Mouse (Mus musculus) embryonic facial prominence, embryonic 14.5 days (tissue): Measurements from ENCODE around the gene Psmd11. TPM values are rescaled to one million over a fixed set of nuclear protein-coding genes. Genes with fewer than 3 reads are reported as not detected.
A peak's percentile ranks its signal among the peaks of the same experiment; 100 is the strongest.
"Not testable (repeated sequence)": the region's sequence is repeated elsewhere in the genome, so short reads cannot be mapped to it uniquely, and the experiment has no call there.

Source experiments
- ATAC-seq: fragments of 200-750 bp; cut with Nextera tagmentation; 2 replicates; pipeline ENCODE4 v1.8.0; 2017; ENCODE audit warnings: low read depth, moderate number of reproducible peaks, moderate TSS enrichment
- DNase-seq: peaks from one replicate; pipeline ENCODE4 v3.0.0-alpha.2; 2015; ENCODE audit warnings: low spot score
- H3K27ac ChIP-seq: fragments of 300-500 bp; sonication (generic); replicated peaks from 2 replicates; pipeline ENCODE4 v1.5.1; 2014; ENCODE audit warnings: low read depth, mild to moderate bottlenecking, low read length, moderate library complexity
- H3K27me3 ChIP-seq: fragments of 300-500 bp; sonication (generic); replicated peaks from 2 replicates; pipeline ENCODE4 v1.6.1; 2014; ENCODE audit warnings: low read length; ENCODE audit not compliant: control insufficient read depth, insufficient read depth
- H3K36me3 ChIP-seq: fragments of 300-500 bp; sonication (generic); 2 replicates; pipeline ENCODE4 v1.6.1; 2014; ENCODE audit warnings: low read length, mixed read lengths; ENCODE audit not compliant: control insufficient read depth, insufficient read depth
- H3K4me1 ChIP-seq: fragments of 300-500 bp; sonication (generic); 2 replicates; pipeline ENCODE4 v1.6.1; 2014; ENCODE audit warnings: antibody characterized with exemption, low read length; ENCODE audit not compliant: control insufficient read depth, insufficient read depth
- H3K4me2 ChIP-seq: fragments of 300-500 bp; sonication (generic); 2 replicates; pipeline ENCODE4 v1.6.1; 2014; ENCODE audit warnings: low read depth, mild to moderate bottlenecking, low read length, moderate library complexity, mixed read lengths
- H3K4me3 ChIP-seq: fragments of 300-500 bp; sonication (generic); 2 replicates; pipeline ENCODE4 v1.5.1; 2014; ENCODE audit warnings: low read depth, mild to moderate bottlenecking, low read length
- H3K9ac ChIP-seq: fragments of 300-500 bp; sonication (generic); 2 replicates; pipeline ENCODE4 v1.6.1; 2014; ENCODE audit warnings: low read depth, mild to moderate bottlenecking, low read length, moderate library complexity, mixed read lengths
- H3K9me3 ChIP-seq: fragments of 300-500 bp; sonication (generic); 2 replicates; pipeline ENCODE4 v1.6.1; 2016; ENCODE audit warnings: low read length; ENCODE audit not compliant: control insufficient read depth
- whole genome bisulfite sequencing: fragments of 180-500 bp; shearing (Covaris S2); extraction: QIAGEN DNeasy Blood & Tissue Kit; methylation state at CpG from one replicate; pipeline ENCODE4 v1.1.7; 2014; 5-methylcytosine and 5-hydroxymethylcytosine counted together
- polyA plus RNA-seq: library from polyadenylated mRNA; unstranded; fragments of >200 nt; fragmentation: Nextera tagmentation; extraction: Ambion mirVana; gene quantifications from 2 replicates; pipeline ENCODE4 v1.2.1, GENCODE M21; 2014

The Psmd11 gene
- polyA plus RNA-seq: 264 and 294 TPM in 2 replicates

GRCm38 (mm10) chr11:80428381-80429008 lies at the start of gene Psmd11:
Psmd11 (plus strand) TSS chr11:80428615.
- ATAC-seq (peak; percentile 100), DNase-seq (peak; percentile 99)
- Histone ChIP-seq H3K4me3 (peak within 1 kb of the TSS; percentile 94), H3K4me1 (peaks cover 7% of the 10 kb centered on the region; the same call in 1 of the 2 replicates), H3K4me2 (peak within 1 kb of the TSS; percentile 81), H3K9me3 (no peaks in the 10 kb centered on the region), H3K27ac (peak within 1 kb of the TSS; percentile 87), H3K27me3 (no peaks in the 10 kb centered on the region), H3K9ac (peak within 1 kb of the TSS; percentile 95), H3K36me3 (peaks cover 18% of the 10 kb centered on the region)
- WGBS: under 1% methylated on average over 36 of the region's 58 CpGs

DNA sequence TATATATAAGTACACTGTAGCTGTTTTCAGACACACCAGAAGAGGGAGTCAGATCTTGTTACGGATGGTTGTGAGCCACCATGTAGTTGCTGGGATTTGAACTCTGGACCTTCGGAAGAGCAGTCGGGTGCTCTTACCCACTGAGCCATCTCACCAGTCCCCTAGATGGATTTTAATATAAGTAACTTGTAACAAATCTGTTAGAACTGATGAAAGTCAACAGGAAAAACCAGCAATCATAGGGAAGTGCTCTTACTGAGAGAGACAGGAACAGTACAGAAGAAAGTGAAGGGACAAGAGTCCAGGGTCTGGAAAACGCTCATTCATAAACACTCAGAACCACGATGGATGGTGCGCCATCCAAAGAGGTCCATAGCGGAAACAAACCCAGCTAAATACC lies 49.2 kb upstream of the Psmd11 start:
- H3K4me3 ChIP-seq, H3K27ac ChIP-seq, ATAC-seq, H3K27me3 ChIP-seq, DNase-seq, H3K9ac ChIP-seq, H3K4me1 ChIP-seq, H3K4me2 ChIP-seq, H3K9me3 ChIP-seq, H3K36me3 ChIP-seq: not testable (repeated sequence)
- WGBS: 87% methylated on average over 7 of the region's 7 CpGs

DNA sequence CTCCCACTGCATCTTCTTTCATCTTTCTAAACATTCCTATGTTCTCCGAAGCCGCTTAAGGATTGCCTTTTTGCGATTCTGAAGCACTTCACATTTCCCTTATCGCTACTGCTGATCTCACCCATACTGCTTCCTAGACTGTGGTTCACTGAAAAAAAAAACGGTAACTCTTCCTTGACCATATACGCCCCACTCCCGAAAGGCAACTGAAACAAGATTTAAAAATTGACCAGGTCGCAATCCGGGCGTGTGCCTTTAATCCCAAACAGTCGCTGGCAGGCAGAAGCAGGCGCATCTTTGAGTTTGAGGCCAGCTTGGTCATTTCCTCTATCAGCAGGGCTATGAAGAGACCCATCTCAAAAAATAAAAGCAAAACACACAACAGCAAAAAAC lies 45.8 kb upstream of the Psmd11 start:
- peak overlapping the region; percentile 94 for H3K27ac ChIP-seq
- ATAC-seq: peak; percentile 7; the same call in 1 of the 2 replicates
- H3K36me3 ChIP-seq: peaks cover 31% of the 10 kb centered on the region
- H3K27me3 ChIP-seq: no peaks in the 10 kb centered on the region
- DNase-seq: peak; percentile 38
- peak overlapping the region; percentile 98 for H3K4me3 ChIP-seq
- no peaks in the 10 kb centered on the region for H3K9me3 ChIP-seq
- peak overlapping the region; percentile 77 for H3K4me2 ChIP-seq
- H3K9ac ChIP-seq: peak overlapping the region; percentile 99
- peaks cover 26% of the 10 kb centered on the region for H3K4me1 ChIP-seq
- WGBS: 5% methylated on average over 12 of the region's 12 CpGs

DNA sequence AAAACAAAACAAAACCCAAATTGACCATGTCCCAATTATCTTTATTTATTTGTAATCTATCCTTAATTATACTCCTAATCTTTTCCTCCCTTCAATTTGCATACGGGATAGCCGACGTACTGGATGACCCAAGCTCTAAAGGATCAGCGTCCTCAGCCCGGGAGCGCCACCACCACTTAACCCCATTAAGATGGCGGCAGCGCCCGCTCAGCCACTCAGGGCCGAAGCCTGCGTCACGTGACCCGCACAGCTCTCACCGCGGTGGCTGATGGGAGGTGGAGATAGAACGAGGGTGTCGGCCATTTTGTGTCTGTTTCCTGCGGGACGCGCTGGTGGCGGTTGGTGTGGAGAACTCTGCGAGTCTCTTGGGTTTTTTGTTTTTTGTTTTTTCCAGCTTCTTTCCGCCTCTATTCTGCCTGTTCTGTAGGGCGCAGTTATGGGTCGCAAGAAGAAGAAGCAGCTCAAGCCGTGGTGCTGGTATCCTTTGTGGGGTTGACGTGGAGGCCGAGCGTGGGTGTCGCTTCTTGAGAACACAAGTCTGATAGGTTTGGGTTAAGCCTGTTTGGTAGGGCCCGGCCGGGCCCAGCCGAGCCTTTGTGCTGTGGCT lies 45.3 kb upstream of the Psmd11 start, which contains the start of gene Zfp207:
Gene Zfp207 (plus strand): TSS at position 261 of the 607 bp plus-strand sequence.
- under 1% methylated on average over 33 of the region's 33 CpGs for WGBS
- peak; percentile 99 for DNase-seq
- Histone ChIP-seq H3K27ac (peak within 1 kb of the TSS; percentile 94), H3K4me3 (peak within 1 kb of the TSS; percentile 98), H3K36me3 (peaks cover 36% of the 10 kb centered on the region), H3K27me3 (no peaks in the 10 kb centered on the region), H3K9ac (peak within 1 kb of the TSS; percentile 99), H3K4me2 (peak within 1 kb of the TSS; percentile 96), H3K4me1 (peaks cover 26% of the 10 kb centered on the region), H3K9me3 (no peaks in the 10 kb centered on the region)
- ATAC-seq: peak; percentile 96

- DNase-seq: peak; percentile 30
- ATAC-seq: peak; percentile 13; the same call in 1 of the 2 replicates
- 0% methylated on average over 20 of the region's 20 CpGs for WGBS
- Histone ChIP-seq H3K4me2 (peak overlapping the region; percentile 96), H3K9me3 (no peaks in the 10 kb centered on the region), H3K27me3 (no peaks in the 10 kb centered on the region), H3K27ac (peak overlapping the region; percentile 94), H3K4me3 (peak overlapping the region; percentile 98), H3K4me1 (peaks cover 26% of the 10 kb centered on the region), H3K9ac (peak overlapping the region; percentile 99), H3K36me3 (peaks cover 42% of the 10 kb centered on the region)
These were observed 44.8 kb upstream of the Psmd11 start for GRCm38 (mm10) chr11:80383626-80384046.

DNA sequence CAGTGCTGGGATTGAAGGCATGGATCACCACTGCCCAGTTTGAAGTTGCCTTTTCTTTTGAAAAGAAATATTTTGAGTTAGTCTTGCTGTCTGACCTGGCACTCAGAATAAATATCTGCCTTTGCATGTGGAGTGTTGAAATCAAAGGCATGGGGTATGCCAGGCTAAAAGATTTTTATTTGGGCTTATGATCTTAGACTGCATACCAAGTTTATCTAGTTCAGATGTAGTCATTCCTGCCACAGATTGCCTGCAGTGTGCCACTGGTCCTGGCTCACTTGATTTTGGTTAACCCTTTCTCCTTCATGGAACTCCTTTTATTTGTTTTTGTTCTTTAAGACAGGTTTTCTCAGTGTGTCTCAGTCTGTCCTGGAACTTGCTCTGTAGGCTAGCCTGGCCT lies 44.0 kb upstream of the Psmd11 start:
- H3K9me3 ChIP-seq: no peaks in the 10 kb centered on the region
- DNase-seq (no peak), ATAC-seq (no peak)
- H3K4me1 ChIP-seq: peaks cover 26% of the 10 kb centered on the region
- H3K4me2 ChIP-seq: peak overlapping the region; percentile 96
- H3K4me3 ChIP-seq: peak overlapping the region; percentile 98
- peak overlapping the region; percentile 99 for H3K9ac ChIP-seq
- peaks cover 49% of the 10 kb centered on the region for H3K36me3 ChIP-seq
- H3K27ac ChIP-seq: no peak overlapping the region
- no peaks in the 10 kb centered on the region for H3K27me3 ChIP-seq

GRCm38 (mm10) chr11:80385055-80385454 lies 43.4 kb upstream of the Psmd11 start:
- WGBS: 36% methylated on average over 4 of the region's 4 CpGs

DNA sequence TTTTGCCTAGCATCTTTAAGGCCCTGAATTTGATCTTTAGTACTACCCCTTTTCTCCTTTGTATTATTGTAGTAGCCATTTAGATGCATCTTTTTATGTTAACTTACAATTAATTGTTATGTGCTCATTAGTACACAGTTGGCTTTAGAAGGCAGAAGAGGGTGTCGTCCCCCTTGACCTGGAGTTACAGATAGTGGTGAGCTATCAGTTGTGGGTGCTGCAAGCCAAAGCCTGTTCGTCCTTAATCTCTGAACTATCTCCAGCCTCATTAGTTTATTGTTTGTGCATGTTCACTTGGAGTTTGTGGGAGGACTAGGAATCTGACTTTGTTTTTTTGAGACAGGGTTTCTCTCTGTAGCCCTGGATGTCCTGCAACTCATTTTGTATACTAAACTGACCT lies 41.6 kb upstream of the Psmd11 start:
- H3K9me3 ChIP-seq: no peaks in the 10 kb centered on the region
- no peak for DNase-seq
- no peak overlapping the region for H3K27ac ChIP-seq
- H3K9ac ChIP-seq: no peak overlapping the region
- ATAC-seq: no peak
- H3K27me3 ChIP-seq: no peaks in the 10 kb centered on the region
- peaks cover 26% of the 10 kb centered on the region for H3K4me1 ChIP-seq
- peak overlapping the region; percentile 96 for H3K4me2 ChIP-seq
- 79% methylated on average over 2 of the region's 2 CpGs for WGBS
- H3K4me3 ChIP-seq: 0 out of 2 replicates have a peak overlapping the region, but pooled peaks have one; percentile 98
- H3K36me3 ChIP-seq: peaks cover 67% of the 10 kb centered on the region

More at GRCm38 (mm10) chr11:80385055-80385454, 43.4 kb upstream of the Psmd11 start:
- Histone ChIP-seq H3K4me3 (peak overlapping the region; percentile 98), H3K9ac (peak overlapping the region; percentile 99), H3K4me2 (peak overlapping the region; percentile 96), H3K4me1 (peaks cover 26% of the 10 kb centered on the region), H3K27ac (no peak overlapping the region), H3K36me3 (peaks cover 55% of the 10 kb centered on the region), H3K27me3 (no peaks in the 10 kb centered on the region), H3K9me3 (no peaks in the 10 kb centered on the region)
- no peak for ATAC-seq
- no peak for DNase-seq
